Mouse (Mus musculus) G1E (cell line): ENCODE results near the gene Eml3. TPM values are rescaled to one million over a fixed set of nuclear protein-coding genes. Genes with fewer than 3 reads are reported as not detected.
A peak's percentile ranks its signal among the peaks of the same experiment; 100 is the strongest.

Source experiments
- ATAC-seq: 2 replicates; pipeline ENCODE4 v1.8.0; 2016; ENCODE audit warnings: mild to moderate bottlenecking; ENCODE audit not compliant: insufficient number of reproducible peaks, poor library complexity, low FRiP score, severe bottlenecking; ENCODE audit errors: extremely low read depth
- DNase-seq: peaks from one replicate; pipeline ENCODE4 v3.0.0; 2012; ENCODE audit warnings: low spot score
- H3K27me3 ChIP-seq: 2 replicates; pipeline ENCODE4 v1.6.1; 2012; ENCODE audit warnings: mild to moderate bottlenecking, low read length, inconsistent platforms; ENCODE audit not compliant: insufficient read depth
- H3K36me3 ChIP-seq: replicated peaks from 2 replicates; pipeline ENCODE3; 2012; ENCODE audit warnings: mild to moderate bottlenecking, inconsistent platforms
- H3K4me1 ChIP-seq: 2 replicates; pipeline ENCODE4 v1.6.1; 2012; ENCODE audit warnings: low read depth, low read length, inconsistent platforms, mixed read lengths; ENCODE audit not compliant: insufficient read depth
- H3K4me3 ChIP-seq: 2 replicates; pipeline ENCODE4 v1.5.1; 2012; ENCODE audit warnings: low read depth, mild to moderate bottlenecking, inconsistent platforms, low read length, moderate library complexity, mixed read lengths
- H3K9me3 ChIP-seq: replicated peaks from 2 replicates; pipeline ENCODE4 v1.6.1; 2012; ENCODE audit warnings: inconsistent platforms
- CTCF ChIP-seq: IDR thresholded peaks from 2 replicates; pipeline ENCODE4 v1.5.1; 2012; ENCODE audit warnings: low read depth, low read length, inconsistent platforms, mixed read lengths
- GATA1 ChIP-seq: IDR thresholded peaks from 2 replicates; pipeline ENCODE4 v1.6.1; 2012; ENCODE audit warnings: borderline replicate concordance, low read length, inconsistent platforms, mixed read lengths
- GATA2 ChIP-seq: IDR thresholded peaks from 2 replicates; pipeline ENCODE4 v1.6.1; 2012; ENCODE audit warnings: low read depth, low read length, inconsistent platforms, borderline replicate concordance
- POLR2AphosphoS5 ChIP-seq: IDR thresholded peaks from 2 replicates; pipeline ENCODE4 v1.6.1; 2012; ENCODE audit warnings: low read depth, low read length, inconsistent platforms; ENCODE audit not compliant: insufficient replicate concordance
- TAL1 ChIP-seq: conservative IDR thresholded peaks from 2 replicates; pipeline ENCODE4 v1.6.1; 2012; ENCODE audit warnings: low read depth, low read length, inconsistent platforms, mixed read lengths
- polyA plus RNA-seq: library from polyadenylated mRNA; stranded (reverse); fragments of >175 nt; gene quantifications from 2 replicates; pipeline ENCODE4 v1.2.3, GENCODE M21; 2012
- total RNA-seq, 2 experiments: library from RNA; stranded (forward) in 1 of 2; stranded (reverse) in 1 of 2; fragments of 200-1000 nt in 1 of 2; fragments of >200 nt in 1 of 2; fragmentation: Nextera tagmentation in 1 of 2; gene quantifications; 2 replicates each; pipeline ENCODE4 v1.2.3; 2014 to 2017

Eml3 gene
- total and polyA plus RNA-seq, 3 experiments = 24.7 to 111 (median 42.5) TPM

DNA sequence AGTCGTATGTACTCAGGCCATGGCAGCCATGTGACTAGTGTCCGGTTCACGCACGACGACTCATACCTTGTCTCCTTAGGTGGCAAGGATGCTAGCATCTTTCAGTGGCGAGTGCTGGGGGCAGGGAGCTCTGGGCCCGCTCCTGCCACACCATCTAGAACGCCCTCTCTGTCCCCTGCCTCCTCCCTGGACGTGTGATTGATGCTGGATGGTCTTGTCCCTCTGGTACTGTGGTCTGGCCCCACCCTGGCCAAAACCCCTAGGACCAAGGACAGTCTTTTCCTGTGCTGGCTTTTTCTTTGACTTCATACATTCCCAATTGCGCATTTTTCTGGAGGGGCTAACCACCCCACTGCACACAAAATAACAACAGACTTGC lies 11.8 kb downstream of the Eml3 start:
- TF ChIP-seq POLR2AphosphoS5 = no peak
- TF ChIP-seq CTCF = no peak
- TF ChIP-seq GATA2 = no peak
- TF ChIP-seq TAL1 = no peak
- TF ChIP-seq GATA1 = no peak
- ATAC-seq (no peak), DNase-seq (no peak)
- Histone ChIP-seq H3K27me3 (no peaks in the 10 kb centered on the region), H3K4me1 (peaks cover 76% of the 10 kb centered on the region), H3K4me3 (peak overlapping the region; percentile 97; the same call in 1 of the 2 replicates), H3K9me3 (no peaks in the 10 kb centered on the region), H3K36me3 (peaks cover 76% of the 10 kb centered on the region)

DNA sequence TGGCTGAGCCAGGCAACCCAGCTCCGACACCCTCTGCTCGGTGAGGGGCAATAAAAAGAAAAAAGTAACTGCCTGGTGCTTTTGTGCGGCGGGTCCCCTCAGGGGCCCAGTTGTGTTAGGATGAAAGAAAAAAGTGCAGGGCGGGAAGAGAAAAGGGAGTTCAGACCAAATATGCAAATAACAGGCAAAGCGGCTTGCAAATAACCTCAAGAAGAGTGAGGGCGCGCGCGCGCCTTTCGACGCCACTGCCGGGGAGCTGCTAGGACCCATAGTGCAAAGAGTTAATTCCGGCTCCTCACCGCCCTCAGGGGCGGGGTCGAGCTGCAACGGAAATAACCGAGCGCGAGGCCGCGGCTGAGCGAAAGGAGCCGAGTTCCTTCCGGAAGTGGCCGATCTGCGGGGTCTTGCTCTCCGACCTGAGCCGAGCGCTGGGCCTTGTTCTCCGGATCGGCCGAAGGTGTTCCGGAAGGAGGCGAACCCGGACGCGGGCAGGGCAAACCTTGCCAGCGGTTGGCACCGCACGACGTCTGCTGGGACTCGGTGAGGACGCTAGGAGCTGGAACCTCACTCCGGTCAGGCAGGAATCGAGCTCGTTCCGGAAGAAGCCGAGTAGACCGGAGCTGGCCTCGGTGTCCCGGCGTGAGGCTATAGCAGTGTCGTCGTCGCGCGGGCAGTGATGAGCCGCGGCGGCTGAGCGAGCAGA lies 12.3 kb downstream of the Eml3 start, which contains the start of gene Mta2:
Mta2 (plus strand) TSS at position 361 of the 703 bp plus-strand sequence.
- Histone ChIP-seq H3K36me3 (peaks cover 76% of the 10 kb centered on the region), H3K4me3 (peak within 1 kb of the TSS; percentile 97), H3K4me1 (peaks cover 77% of the 10 kb centered on the region), H3K9me3 (no peaks in the 10 kb centered on the region), H3K27me3 (no peaks in the 10 kb centered on the region)
- TF ChIP-seq GATA1 = no peak
- no peak for TF ChIP-seq TAL1
- no peak for TF ChIP-seq CTCF
- no peak for TF ChIP-seq POLR2AphosphoS5
- TF ChIP-seq GATA2 = no peak
- peak; percentile 67 for ATAC-seq
- peak; percentile 87 for DNase-seq

DNA sequence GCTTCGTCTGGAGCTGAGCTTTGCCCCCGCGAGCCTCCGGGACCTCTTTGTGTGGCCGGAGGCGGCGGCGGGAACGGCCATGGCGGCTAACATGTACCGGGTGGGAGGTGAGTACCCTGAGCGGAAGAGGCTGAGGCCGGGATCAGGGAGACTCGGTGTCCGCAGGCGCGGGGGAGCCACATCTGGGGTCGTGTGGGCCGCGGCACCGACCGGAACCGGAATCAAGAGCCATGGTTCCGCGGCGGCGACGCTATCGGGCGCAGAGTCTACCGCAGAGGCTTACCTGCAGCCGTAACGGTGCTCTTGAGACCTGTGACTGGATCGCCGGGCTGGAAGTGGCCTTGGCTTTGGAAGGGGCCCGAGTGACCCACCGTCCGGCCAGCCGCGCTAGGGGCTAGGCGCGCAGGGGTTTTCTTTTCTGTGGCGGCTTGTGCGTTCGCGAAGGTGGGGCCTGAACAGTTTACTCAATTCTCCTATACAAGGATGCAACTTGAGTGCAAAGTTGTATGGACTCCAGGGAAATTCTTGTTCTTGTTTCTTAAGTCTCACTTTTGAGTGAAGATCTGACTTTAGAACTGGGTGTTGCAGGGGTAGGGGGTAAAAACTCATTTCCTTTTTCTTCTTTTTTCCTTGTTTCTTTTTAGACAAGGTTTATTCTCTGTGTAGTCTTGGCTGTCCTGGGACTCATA lies 13.1 kb downstream of the Eml3 start:
- DNase-seq (peak; percentile 38), ATAC-seq (no peak)
- Histone ChIP-seq H3K4me3 (peak overlapping the region; percentile 97), H3K27me3 (no peaks in the 10 kb centered on the region), H3K36me3 (peaks cover 75% of the 10 kb centered on the region), H3K4me1 (peaks cover 77% of the 10 kb centered on the region), H3K9me3 (no peaks in the 10 kb centered on the region)
- no peak for TF ChIP-seq TAL1
- TF ChIP-seq GATA1 = no peak
- no peak for TF ChIP-seq GATA2
- no peak for TF ChIP-seq POLR2AphosphoS5
- TF ChIP-seq CTCF = no peak

DNA sequence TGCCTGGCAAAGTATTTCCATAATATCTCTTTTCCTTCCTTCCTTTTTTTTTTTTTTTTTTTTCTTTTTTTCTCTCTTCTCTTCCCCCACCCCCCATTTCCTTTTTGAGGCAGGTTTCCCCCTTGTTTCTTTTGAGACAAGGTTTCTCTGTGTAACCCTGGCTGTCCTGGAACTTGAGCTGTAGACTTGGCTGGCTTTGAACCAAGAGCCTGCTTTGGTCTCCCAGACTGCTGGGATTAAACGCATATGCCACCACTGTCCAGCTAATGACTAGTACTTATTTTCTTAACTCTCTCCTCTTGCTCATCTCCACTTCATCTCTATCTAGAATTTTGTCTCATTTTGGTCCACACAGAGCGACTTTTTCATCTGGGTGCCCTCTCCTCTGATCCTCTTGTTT lies 13.7 kb downstream of the Eml3 start:
- Histone ChIP-seq H3K4me3 (peak overlapping the region; percentile 97), H3K9me3 (no peaks in the 10 kb centered on the region), H3K36me3 (peaks cover 75% of the 10 kb centered on the region), H3K27me3 (no peaks in the 10 kb centered on the region), H3K4me1 (peaks cover 80% of the 10 kb centered on the region)
- no peak for DNase-seq
- TF ChIP-seq CTCF = no peak
- no peak for TF ChIP-seq GATA2
- no peak for TF ChIP-seq GATA1
- no peak for TF ChIP-seq TAL1
- TF ChIP-seq POLR2AphosphoS5 = no peak
- ATAC-seq = no peak

DNA sequence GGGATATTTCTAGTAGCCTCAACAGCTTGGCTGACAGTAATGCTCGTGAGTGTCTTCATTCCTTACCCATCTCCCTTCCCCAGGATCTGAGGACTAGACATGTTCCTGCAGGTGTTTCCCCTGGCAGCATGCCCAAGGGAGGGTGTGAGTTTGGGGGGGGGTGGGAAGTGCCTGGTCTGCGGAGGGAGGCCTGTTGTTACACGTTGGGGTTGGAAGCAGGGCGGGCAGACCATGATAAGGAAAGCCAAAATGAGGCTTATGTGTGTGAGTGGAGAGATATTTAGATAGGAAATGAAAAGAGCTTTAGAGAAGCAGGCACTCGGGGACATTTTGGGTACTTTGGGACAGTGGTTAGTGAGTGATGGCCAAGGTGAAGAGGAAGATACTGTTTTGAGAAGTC lies 14.7 kb downstream of the Eml3 start:
- peak overlapping the region; percentile 97 for H3K4me3 ChIP-seq
- DNase-seq (no peak), ATAC-seq (peak; percentile 47)
- TF ChIP-seq TAL1 = peak; percentile 46; the same call in 1 of the 2 replicates
- no peak for TF ChIP-seq CTCF
- H3K36me3 ChIP-seq = peaks cover 75% of the 10 kb centered on the region
- no peaks in the 10 kb centered on the region for H3K9me3 ChIP-seq
- H3K27me3 ChIP-seq = no peaks in the 10 kb centered on the region
- H3K4me1 ChIP-seq = peaks cover 80% of the 10 kb centered on the region

DNA sequence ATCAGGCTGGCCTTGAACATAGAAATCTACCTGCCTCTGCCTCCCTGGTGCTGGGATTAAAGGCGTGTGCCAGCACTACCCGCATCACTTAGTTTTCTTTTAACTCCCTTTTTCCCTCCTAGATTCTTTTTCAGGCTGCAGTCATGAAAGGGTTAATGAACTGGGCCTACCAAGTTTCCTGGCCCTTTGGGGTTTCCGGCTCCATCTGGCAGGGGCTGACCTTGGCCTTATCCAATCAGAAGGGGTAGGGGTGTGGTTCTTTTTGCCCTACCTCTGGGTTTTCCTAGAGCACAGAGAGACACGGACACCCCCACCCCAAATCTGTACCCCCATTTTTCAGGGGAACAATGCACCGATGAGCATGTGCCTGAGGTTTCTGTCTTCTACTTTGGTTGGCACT lies 15.4 kb downstream of the Eml3 start:
- no peaks in the 10 kb centered on the region for H3K9me3 ChIP-seq
- no peaks in the 10 kb centered on the region for H3K27me3 ChIP-seq
- H3K4me1 ChIP-seq = peaks cover 78% of the 10 kb centered on the region
- no peak for ATAC-seq
- peak; percentile 68 for DNase-seq
- H3K4me3 ChIP-seq = peak overlapping the region; percentile 54
- TF ChIP-seq CTCF = no peak
- H3K36me3 ChIP-seq = peaks cover 73% of the 10 kb centered on the region
